Comparison of ENCODE assay signal across 7 mouse cellular contexts in the genomic region with DNA sequence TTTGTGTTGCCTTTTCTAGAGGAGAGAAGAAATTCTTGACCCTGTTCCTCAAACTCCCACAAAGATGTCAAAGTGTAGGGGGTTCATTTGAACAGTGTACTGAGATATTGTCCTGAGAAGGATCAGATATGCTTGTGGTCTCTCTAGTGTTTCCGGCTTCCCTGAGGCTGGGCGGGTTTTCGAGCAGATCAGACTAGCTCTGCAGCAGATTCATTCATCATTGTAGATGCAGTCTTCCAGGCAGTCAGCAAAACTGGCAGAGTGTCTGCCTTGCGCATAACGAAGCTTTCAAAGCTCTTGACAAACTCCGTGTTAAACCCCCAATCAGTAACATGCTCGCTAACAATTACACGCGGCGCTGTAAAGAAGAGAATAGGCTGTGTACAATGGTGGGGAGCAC.
DNase-seq lines count a peak whose midpoint lies in the region; ATAC-seq lines count a peak whose summit lies in the region.

No protein-coding gene starts in this region.

- ATAC-seq in hematopoietic stem cell, adult 5-6 weeks (replicated peaks in 1 of 2; ENCODE audit: insufficient read depth in 1 of 2, low FRiP score in 2 of 2, low TSS enrichment in 1 of 2, low read depth in 1 of 2, poor library complexity in 2 of 2, severe bottlenecking in 2 of 2), result peak; percentile 39 to 42; a peak in 2 of 4 replicates

- DNase-seq in kidney, postnatal 14 days, result peak; percentile 15
- DNase-seq in kidney, adult 8-10 months, result no peak
- peak; percentile 40 for DNase-seq in brain, embryonic 18.5 days (ENCODE audit: low read depth, low spot score)
- DNase-seq in right cerebral cortex, postnatal 10 days (ENCODE audit: low spot score in 2 of 2), result peak; percentile 61 to 66
- DNase-seq in cerebellum, adult 8-10 months, result no peak
- DNase-seq in adrenal gland, postnatal 25 days, result no peak

Comparison
In these comparisons a context has a peak if more than half of its experiments do, and no peak if none do; other contexts are left out.
1. DNase-seq: peak in kidney, postnatal 14 days (single experiment), brain, embryonic 18.5 days (single experiment) and right cerebral cortex, postnatal 10 days (2 of 2); none in kidney, adult 8-10 months (0 of 2), cerebellum, adult 8-10 months (single experiment) and adrenal gland, postnatal 25 days (single experiment).